Mouse (Mus musculus) mature B cell (primary cell): ENCODE results near the gene Sdhaf3.

Source experiments
- in situ Hi-C: fragments of 300-500 bp; cut with MboI; formaldehyde crosslinking; loops from 2 replicates; pipeline ENCODE4 v1.14.3; 2019

Sdhaf3 gene

DNA sequence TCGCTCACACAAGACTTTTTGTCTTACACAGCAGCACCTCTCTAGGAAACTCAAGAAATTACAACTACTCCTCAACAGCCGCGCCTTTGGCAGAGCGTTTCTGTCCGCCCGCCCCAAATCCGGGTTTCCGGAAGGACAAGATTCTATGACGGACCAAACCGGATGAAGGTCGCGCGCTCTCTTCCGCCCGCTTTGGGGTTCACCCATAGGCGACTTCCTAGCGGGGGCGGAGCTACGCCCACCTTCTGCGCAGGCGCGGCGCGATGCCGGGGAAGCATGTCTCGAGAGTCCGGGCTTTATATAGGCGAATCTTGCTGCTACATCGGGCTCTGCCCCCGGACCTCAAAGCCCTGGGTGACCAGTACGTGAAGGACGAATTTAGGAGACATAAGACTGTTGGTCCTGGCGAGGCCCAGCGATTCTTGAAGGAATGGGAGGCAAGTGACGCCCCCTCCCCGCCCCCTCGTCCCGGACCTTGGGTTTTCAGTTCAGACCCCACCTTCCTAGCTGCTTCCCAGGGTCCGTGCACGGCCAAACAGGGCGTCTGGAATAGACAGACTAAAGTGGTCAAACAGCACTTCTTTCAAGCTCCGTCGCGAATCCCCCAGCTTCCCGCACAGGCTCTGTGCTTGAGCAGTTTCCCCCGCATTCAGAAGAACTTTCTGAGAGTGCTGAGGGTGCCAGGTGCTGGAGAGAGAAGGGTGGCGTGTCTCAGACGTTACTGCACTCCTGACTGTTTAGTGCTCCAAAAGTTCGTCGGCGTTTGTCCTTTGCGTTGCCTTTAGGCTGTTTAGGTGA lies at the start of gene Sdhaf3:
Gene Sdhaf3 (plus strand): TSS at position 241 of the 798 bp plus-strand sequence.
- in situ Hi-C loops: loop anchor here (25.0 kb wide), 1 partner anchor 394 kb away; no protein-coding TSS in a partner anchor

DNA sequence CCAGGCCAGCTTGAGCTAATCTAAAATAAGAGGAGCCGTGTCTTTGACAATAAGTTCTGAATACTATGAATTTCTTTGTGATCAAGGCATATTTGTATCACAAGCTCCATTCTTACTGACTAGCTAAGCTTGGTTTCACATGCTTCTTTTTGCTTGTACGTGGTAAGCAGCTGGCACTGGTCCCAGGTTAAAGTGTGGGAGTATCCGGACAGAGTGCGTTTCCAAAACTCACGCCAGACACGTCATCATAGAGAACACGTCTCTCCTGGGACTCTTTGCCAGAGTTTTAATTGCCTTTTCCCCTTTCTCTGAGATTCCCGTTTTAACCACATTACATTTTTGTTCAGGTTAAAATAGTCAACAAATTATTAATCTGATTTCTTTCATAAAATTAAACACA lies 46.2 kb upstream of the Sdhaf3 start:
- in situ Hi-C loops: no loop called here

GRCm38 (mm10) chr6:6914304-6914703 lies 41.5 kb upstream of the Sdhaf3 start:
- in situ Hi-C loops: no loop called here

DNA sequence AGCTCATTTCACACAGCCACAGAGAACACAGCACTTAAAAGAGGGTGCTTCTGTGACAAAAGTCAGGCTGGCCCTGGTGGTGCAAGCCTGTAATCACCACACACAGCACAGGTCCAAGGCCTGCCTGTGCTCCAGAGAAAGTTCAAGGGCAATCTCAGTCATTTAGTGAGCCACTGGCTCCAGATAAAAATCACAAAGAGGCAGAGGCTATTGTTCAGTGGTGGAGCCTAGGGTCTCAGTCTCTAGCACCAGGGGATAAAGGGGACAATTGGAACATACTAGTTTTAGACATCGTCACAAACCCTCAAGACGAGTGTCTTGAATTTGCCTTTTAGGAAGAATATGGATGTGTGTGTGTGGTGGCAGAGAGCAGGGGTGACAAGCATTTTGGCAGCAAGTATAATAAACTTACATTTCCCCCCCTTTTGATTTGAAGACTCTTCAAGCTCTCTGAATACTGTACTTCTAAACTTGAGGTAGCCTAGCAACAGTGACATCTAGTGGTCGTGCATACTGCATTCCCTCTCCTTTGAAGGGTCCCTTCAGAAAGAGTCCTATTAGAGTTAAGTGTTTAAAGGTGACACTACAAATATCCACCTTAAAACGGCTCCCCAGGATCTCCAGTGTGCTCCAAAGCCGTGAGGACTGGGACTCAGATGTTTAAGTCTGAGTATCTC lies 40.8 kb upstream of the Sdhaf3 start:
- in situ Hi-C loops: no loop called here

GRCm38 (mm10) chr6:6915526-6915915 lies 40.3 kb upstream of the Sdhaf3 start:
- in situ Hi-C loops: no loop called here

GRCm38 (mm10) chr6:6917334-6917733 lies 38.5 kb upstream of the Sdhaf3 start:
- in situ Hi-C loops: no loop called here

GRCm38 (mm10) chr6:6925264-6925663 lies 30.5 kb upstream of the Sdhaf3 start:
- in situ Hi-C loops: no loop called here

- in situ Hi-C loops: no loop called here
Observed at GRCm38 (mm10) chr6:6930831-6931230, 25.0 kb upstream of the Sdhaf3 start.

DNA sequence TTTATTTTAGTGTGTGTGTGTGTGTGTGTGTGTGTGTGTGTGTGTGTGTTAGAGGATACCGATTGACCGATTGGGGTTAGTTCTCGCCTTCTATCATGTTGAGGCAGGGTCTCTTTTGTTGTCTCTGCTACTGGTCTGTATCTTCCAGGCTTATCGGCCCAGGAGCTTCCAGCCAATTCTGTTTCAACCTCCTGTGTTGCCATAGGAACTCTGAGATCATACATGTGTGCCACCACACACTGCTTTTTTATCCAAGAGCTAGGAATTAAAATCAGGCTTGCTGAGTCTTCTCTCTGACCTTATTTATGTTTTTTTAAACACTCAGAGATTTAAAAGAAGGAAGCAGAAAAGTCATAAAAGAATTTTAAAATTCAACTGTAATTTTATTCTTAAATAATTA lies 24.3 kb upstream of the Sdhaf3 start:
- in situ Hi-C loops: no loop called here

GRCm38 (mm10) chr6:6940845-6941244 lies 15.0 kb upstream of the Sdhaf3 start:
- in situ Hi-C loops: no loop called here

GRCm38 (mm10) chr6:6942813-6943212 lies 13.0 kb upstream of the Sdhaf3 start:
- in situ Hi-C loops: no loop called here

GRCm38 (mm10) chr6:6947650-6948049 lies 8.2 kb upstream of the Sdhaf3 start:
- in situ Hi-C loops: no loop called here

DNA sequence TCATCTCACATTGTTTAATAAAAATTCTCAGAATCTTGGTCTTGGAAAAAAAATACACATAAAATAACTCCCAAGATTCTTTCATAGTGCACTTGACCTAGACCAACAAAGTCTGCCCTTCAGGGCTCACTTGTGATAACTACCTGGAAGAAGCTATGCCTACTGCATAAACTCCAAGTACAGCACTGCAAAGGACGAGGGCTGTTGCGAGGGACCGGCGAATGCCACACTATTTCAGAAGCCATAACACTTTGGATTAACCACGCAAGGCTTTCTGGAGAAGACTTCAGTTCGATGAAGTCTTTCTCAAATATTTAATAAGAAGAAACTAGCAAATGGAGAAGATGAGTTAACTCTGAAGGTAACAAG lies 425 bp upstream of the Sdhaf3 start:
- in situ Hi-C loops: loop anchor here (25.0 kb wide), 1 partner anchor 393 kb away; no protein-coding TSS in a partner anchor

GRCm38 (mm10) chr6:6959234-6959633 lies 3.4 kb downstream of the Sdhaf3 start:
- in situ Hi-C loops: loop anchor here (25.0 kb wide), 1 partner anchor 397 kb away; no protein-coding TSS in a partner anchor

DNA sequence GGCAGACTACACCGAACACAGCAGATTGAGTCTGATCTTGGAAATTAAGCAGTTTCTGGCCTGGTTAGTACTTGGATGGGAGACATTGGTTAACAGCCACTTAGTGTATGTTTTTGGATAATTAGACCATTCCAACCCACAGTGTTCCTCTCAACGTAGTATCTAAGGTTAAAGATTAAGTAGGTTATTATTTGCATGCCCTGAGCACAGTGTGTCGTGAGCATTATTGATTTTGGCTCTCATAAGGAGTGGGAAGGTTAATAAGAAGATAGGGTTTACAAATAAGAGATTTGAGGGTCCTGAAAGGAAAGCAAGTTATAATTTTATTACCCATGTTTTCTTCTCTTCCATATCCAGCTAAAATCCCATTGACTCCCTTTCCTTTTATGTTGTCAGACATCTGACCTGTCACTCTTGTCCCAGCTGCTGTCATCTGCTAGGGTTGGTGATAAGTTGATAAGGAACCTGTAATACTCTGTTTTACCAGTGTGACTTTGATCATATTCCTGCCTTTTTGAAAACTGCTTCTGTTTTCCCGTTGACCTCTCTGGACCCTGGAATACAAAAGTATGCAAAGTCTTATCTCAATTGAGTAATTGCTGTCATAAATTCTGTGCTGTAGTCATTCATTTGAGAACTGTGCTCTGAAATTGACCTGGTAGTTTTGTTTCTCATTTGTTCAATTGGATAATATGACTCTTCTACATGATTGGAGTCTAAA lies 41.6 kb downstream of the Sdhaf3 start:
- in situ Hi-C loops: no loop called here

GRCm38 (mm10) chr6:6997956-6998355 lies 42.2 kb downstream of the Sdhaf3 start:
- in situ Hi-C loops: no loop called here

- in situ Hi-C loops: no loop called here
Observed at GRCm38 (mm10) chr6:6999015-6999414, 43.2 kb downstream of the Sdhaf3 start.

DNA sequence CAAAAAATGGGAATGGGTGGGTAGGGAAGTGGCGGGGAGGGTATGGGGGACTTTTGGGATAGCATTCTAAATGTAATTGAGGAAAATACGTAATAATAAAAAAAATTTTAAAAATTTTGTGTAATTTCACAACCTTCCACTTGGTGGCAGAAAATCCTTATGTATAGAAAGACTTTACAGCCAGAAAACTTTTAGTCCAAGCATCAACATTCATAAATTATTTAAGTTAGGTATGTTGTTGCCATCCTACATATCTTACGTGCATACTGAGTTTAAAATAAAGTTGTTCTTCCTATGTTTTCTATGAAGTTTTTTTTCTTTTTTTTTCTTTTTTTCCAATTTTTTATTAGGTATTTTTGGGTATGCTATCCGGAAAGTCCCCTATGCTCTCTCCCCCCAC lies 47.3 kb downstream of the Sdhaf3 start:
- in situ Hi-C loops: no loop called here

GRCm38 (mm10) chr6:7004005-7004404 lies 48.2 kb downstream of the Sdhaf3 start:
- in situ Hi-C loops: no loop called here

- in situ Hi-C loops: no loop called here
Observed at GRCm38 (mm10) chr6:7038087-7038486, 82.3 kb downstream of the Sdhaf3 start.

GRCm38 (mm10) chr6:7038835-7039234 lies 83.0 kb downstream of the Sdhaf3 start:
- in situ Hi-C loops: no loop called here

DNA sequence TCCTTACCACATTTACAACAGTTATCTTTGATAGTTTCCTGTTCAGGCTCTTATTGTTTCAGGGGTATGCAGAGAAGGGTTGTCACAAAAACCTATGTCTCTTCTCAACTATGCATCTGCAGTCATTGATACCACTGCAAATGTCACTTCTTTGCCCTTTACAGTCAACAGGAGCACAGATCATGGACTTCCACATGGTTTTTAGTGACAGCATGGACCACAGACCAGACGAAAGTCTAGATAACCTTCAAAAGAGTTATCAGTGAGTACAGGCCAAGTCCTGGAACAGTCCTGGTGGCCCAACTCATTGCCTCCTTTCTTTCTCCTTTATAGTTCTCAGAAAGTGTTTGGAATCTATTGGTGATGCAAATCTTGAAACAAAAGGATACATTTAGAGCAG lies 86.1 kb downstream of the Sdhaf3 start:
- in situ Hi-C loops: no loop called here

- in situ Hi-C loops: no loop called here
Observed at GRCm38 (mm10) chr6:7062819-7063218, 107.0 kb downstream of the Sdhaf3 start.
